Mouse (Mus musculus) heart, embryonic 13.5 days (tissue): ENCODE data around the gene Kcne2. TPM values are rescaled to one million over a fixed set of nuclear protein-coding genes. Genes with fewer than 3 reads are reported as not detected.

Experiments used
- ATAC-seq: fragments of 200-750 bp; cut with Nextera tagmentation; 2 replicates; pipeline ENCODE4 v1.8.0; 2017; ENCODE audit warnings: moderate TSS enrichment; ENCODE audit not compliant: insufficient number of reproducible peaks, low FRiP score, low TSS enrichment; ENCODE audit errors: extremely low read depth
- H3K27ac ChIP-seq: fragments of 300-500 bp; sonication (generic); replicated peaks from 2 replicates; pipeline ENCODE4 v1.5.1; 2015; ENCODE audit warnings: moderate library complexity, mild to moderate bottlenecking, inconsistent platforms
- H3K27me3 ChIP-seq: fragments of 300-500 bp; sonication (generic); replicated peaks from 2 replicates; pipeline ENCODE4 v1.6.1; 2015; ENCODE audit warnings: mild to moderate bottlenecking, inconsistent platforms
- H3K36me3 ChIP-seq: fragments of 300-500 bp; sonication (generic); 2 replicates; pipeline ENCODE4 v1.6.1; 2015; ENCODE audit warnings: mild to moderate bottlenecking, inconsistent platforms
- H3K4me1 ChIP-seq: fragments of 300-500 bp; sonication (generic); 2 replicates; pipeline ENCODE4 v1.6.1; 2015; ENCODE audit warnings: inconsistent platforms
- H3K4me2 ChIP-seq: fragments of 300-500 bp; sonication (generic); 2 replicates; pipeline ENCODE4 v1.6.1; 2015; ENCODE audit warnings: inconsistent platforms, mild to moderate bottlenecking, moderate library complexity
- H3K4me3 ChIP-seq: fragments of 300-500 bp; sonication (generic); 2 replicates; pipeline ENCODE4 v1.5.1; 2015; ENCODE audit warnings: moderate library complexity, mild to moderate bottlenecking, inconsistent platforms
- H3K9ac ChIP-seq: fragments of 300-500 bp; sonication (generic); 2 replicates; pipeline ENCODE4 v1.6.1; 2015; ENCODE audit warnings: inconsistent platforms, mild to moderate bottlenecking, moderate library complexity
- H3K9me3 ChIP-seq: fragments of 300-500 bp; sonication (generic); 2 replicates; pipeline ENCODE4 v1.6.1; 2016; ENCODE audit warnings: inconsistent platforms
- WGBS: fragments of 180-500 bp; shearing (Covaris S2); methylation state at CpG from one replicate; pipeline ENCODE4 v1.1.7; 2015; ENCODE audit warnings: mixed read lengths; 5-methylcytosine and 5-hydroxymethylcytosine counted together
- polyA plus RNA-seq: library from polyadenylated mRNA; unstranded; fragments of >200 nt; fragmentation: Nextera tagmentation; extraction: Ambion mirVana; gene quantifications from 2 replicates; pipeline ENCODE4 v1.2.1, GENCODE M21; 2015

The Kcne2 gene
- polyA plus RNA-seq, 1 experiment from 2014 or later, result 1.3 TPM

DNA sequence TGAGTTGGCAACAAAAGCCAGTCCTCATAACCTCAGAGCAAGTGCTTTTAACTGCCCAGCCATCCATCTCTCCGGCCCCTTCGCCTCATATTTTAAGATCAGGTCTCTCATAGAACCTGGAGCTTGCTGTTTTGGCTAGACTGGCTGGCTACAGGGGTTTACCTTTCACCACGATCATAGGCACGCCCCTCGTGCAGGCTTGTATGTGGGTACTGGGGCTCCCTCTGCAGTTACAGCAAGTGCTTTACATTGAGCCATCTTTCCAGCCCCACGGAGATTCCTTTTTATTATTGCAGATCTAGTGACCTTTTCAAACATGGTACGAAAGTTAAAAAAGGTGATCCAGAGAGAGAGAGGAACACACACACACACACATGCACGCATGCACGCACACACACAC is 42.4 kb downstream of the Kcne2 start:
- no peak overlapping the region for H3K4me2 ChIP-seq
- peaks cover 27% of the 10 kb centered on the region for H3K4me1 ChIP-seq
- H3K27me3 ChIP-seq, result 0 out of 2 replicates have a peak, but pooled peaks cover 6% of the 10 kb centered on the region
- no peak overlapping the region for H3K9ac ChIP-seq
- no peak for ATAC-seq
- H3K36me3 ChIP-seq, result no peaks in the 10 kb centered on the region
- H3K27ac ChIP-seq, result no peak overlapping the region
- no peaks in the 10 kb centered on the region for H3K9me3 ChIP-seq
- WGBS, result 56% methylated on average over 9 of the region's 9 CpGs
- H3K4me3 ChIP-seq, result no peak overlapping the region

DNA sequence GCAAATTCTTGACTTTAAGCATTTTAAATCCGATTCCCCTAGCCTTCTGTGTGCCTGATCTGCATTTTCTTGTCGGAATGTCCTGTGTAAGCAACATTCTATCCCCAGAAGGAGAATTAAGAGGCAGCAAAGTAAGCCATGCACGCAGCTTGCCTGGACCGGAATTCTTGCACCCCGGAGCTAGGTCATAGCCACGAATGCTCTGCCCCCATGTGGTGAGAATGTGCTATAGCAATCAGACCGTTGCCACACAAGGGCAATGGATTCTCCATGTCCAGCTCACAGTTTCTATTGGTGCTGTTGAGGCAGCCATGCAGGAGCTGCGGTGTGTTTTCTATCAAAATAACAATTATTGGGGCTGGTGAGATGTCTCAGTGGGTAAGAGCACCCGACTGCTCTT is 44.1 kb downstream of the Kcne2 start:
- 5% methylated on average over 9 of the region's 9 CpGs for WGBS
- Histone ChIP-seq H3K36me3 (no peaks in the 10 kb centered on the region), H3K4me1 (peaks cover 32% of the 10 kb centered on the region), H3K9ac (no peak overlapping the region), H3K9me3 (no peaks in the 10 kb centered on the region), H3K27ac (no peak overlapping the region), H3K27me3 (0 out of 2 replicates have a peak, but pooled peaks cover 6% of the 10 kb centered on the region), H3K4me2 (no peak overlapping the region), H3K4me3 (no peak overlapping the region)
- no peak for ATAC-seq

- Histone ChIP-seq H3K9me3 (no peaks in the 10 kb centered on the region), H3K4me1 (peaks cover 44% of the 10 kb centered on the region), H3K36me3 (no peaks in the 10 kb centered on the region), H3K4me2 (peak overlapping the region; percentile 69), H3K9ac (peak overlapping the region; percentile 53), H3K27ac (peak overlapping the region; percentile 89), H3K27me3 (0 out of 2 replicates have a peak, but pooled peaks cover 2% of the 10 kb centered on the region), H3K4me3 (peak overlapping the region; percentile 44)
- ATAC-seq, result peak; percentile 49
- WGBS, result 12% methylated on average over 27 of the region's 27 CpGs
These were observed 48.7 kb downstream of the Kcne2 start for GRCm38 (mm10) chr16:92340612-92341511.

DNA sequence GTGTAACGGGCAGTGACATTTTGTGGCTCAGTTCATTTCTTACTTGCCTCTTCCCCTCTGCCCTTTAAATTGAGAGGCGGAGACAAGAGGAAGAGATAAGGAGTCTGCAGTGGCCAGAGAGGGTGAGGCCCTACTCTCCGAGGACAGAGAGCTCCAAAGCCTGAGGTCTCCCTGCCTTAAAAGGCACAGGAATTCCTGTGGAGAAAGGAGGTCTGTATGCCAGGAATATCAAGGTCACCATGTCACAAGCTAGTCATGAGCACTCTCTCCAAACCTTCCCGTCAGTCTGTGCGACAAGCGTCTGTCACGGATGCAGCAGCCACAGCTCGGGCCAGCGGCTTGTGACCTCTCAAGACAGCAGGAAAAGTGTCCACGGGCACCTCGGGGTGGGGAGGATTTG is 53.0 kb downstream of the Kcne2 start:
- no peaks in the 10 kb centered on the region for H3K36me3 ChIP-seq
- peak overlapping the region; percentile 98 for H3K27ac ChIP-seq
- H3K27me3 ChIP-seq, result no peaks in the 10 kb centered on the region
- H3K4me1 ChIP-seq, result peaks cover 59% of the 10 kb centered on the region
- no peaks in the 10 kb centered on the region for H3K9me3 ChIP-seq
- H3K4me3 ChIP-seq, result no peak overlapping the region
- H3K4me2 ChIP-seq, result no peak overlapping the region
- 13% methylated on average over 11 of the region's 11 CpGs for WGBS
- peak overlapping the region; percentile 58; the same call in 1 of the 2 replicates for H3K9ac ChIP-seq
- peak; percentile 59 for ATAC-seq

DNA sequence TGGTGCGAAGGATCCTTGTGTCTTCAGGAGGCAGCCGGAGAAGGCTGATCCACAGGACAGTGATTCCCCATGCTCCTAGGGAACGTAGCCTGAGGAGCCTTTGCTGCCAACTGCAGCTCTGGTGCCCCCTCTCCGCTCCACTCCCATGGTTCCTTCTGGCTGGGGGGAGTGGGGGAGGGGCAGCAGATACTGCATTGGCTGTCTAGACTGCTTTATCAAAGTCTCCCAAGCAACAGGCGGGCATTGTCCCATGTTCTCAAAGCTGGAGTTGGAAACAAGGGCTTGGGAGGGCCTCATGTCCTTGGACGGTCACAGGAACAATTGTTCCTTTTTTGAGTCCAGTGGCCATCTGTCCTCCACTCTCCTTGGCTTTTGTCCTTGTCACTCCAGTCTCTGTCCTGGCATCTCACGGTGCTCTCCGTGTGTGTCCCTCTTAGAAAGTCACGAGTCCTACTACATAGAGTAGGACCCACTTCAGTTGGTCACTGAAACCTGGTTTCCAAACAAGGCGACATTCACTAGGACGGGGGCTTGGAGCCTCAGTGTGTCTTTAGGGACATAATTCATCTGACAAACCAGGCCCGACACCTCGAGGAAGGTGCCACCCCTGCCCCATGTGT is 54.2 kb downstream of the Kcne2 start:
- Histone ChIP-seq H3K4me2 (peak overlapping the region; percentile 50), H3K4me3 (0 out of 2 replicates have a peak overlapping the region, but pooled peaks have one; percentile 14), H3K4me1 (peaks cover 52% of the 10 kb centered on the region), H3K27me3 (no peaks in the 10 kb centered on the region), H3K9ac (peak overlapping the region; percentile 71), H3K9me3 (no peaks in the 10 kb centered on the region), H3K27ac (peak overlapping the region; percentile 98), H3K36me3 (no peaks in the 10 kb centered on the region)
- WGBS, result 38% methylated on average over 13 of the region's 13 CpGs
- peak; percentile 55; the same call in 1 of the 2 replicates for ATAC-seq

Other genes with a start within 250 kb of the Kcne2 start
- 106 and 122 TPM in 2 replicates for gene Mrps6, start 234.1 kb upstream of the Kcne2 start, polyA plus RNA-seq
- gene Gm49711, start 234.1 kb upstream of the Kcne2 start, polyA plus RNA-seq, result 0.13 and 0.25 TPM in 2 replicates
- 3.1 and 3.6 TPM in 2 replicates for gene Slc5a3, start 234.1 kb upstream of the Kcne2 start, polyA plus RNA-seq
- 101 and 111 TPM in 2 replicates for gene Smim11, start 8.9 kb downstream of the Kcne2 start, polyA plus RNA-seq
- gene Fam243, start 29.1 kb downstream of the Kcne2 start, polyA plus RNA-seq, result not detected in 2 replicates
- 105 and 125 TPM in 2 replicates for gene Kcne1, start 67.1 kb downstream of the Kcne2 start, polyA plus RNA-seq
- 103 and 133 TPM in 2 replicates for gene Rcan1, start 178.5 kb downstream of the Kcne2 start, polyA plus RNA-seq
- 1.4 and 1.5 TPM in 2 replicates for gene Clic6, start 193.3 kb downstream of the Kcne2 start, polyA plus RNA-seq